Mouse (Mus musculus) left cerebral cortex, postnatal 36 days (tissue): Measurements from ENCODE around the gene Serpinf2. TPM values are rescaled to one million over a fixed set of nuclear protein-coding genes. Genes with fewer than 3 reads are reported as not detected.

Source experiments
- DNase-seq, 2 experiments: peaks; one replicate each; pipeline ENCODE4 v3.0.0; 2021 to 2022; ENCODE audit warnings: low spot score in 2 of 2, mixed read lengths in 1 of 2
- intact Hi-C: fragments of 180-260 bp; cut with DNase I; formaldehyde crosslinking; loops from one replicate; pipeline ENCODE4 v1.15.1; 2025
- total RNA-seq, 2 experiments: library from RNA; stranded (reverse); gene quantifications; 2 replicates each; pipeline ENCODE4 v1.2.3; 2021

Serpinf2 gene
- total RNA-seq, 2 experiments from 2014 or later = 0.22 TPM; not detected in 1

DNA sequence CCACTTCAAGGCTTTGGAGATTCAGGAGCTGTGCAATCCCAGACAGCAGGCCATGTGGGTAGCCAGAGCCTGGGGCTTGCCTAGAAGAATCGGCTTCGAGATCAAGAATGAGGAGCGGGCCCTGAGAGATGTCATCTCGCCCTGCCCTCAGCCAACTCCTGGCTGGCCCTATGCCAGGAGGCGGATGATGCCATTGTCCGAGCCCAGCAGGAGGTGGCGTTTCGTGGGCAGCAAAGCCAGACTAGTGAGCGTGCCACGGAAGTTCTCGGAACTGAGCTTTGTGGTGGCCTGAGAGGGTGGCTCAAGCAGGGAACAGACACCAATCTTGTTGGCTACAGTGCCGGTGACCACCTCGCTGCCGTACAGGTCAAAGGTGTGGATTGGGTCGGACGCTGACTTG, 2.2 kb upstream of the Serpinf2 start:
- intact Hi-C loops = no loop called here
- no peak for DNase-seq

GRCm38 (mm10) chr11:75441034-75441433, 1.6 kb upstream of the Serpinf2 start:
- no peak for DNase-seq
- intact Hi-C loops = no loop called here

- no peak for DNase-seq
- intact Hi-C loops = no loop called here
Measured at GRCm38 (mm10) chr11:75439951-75440350, 560 bp upstream of the Serpinf2 start.

GRCm38 (mm10) chr11:75438804-75439203, 587 bp downstream of the Serpinf2 start:
- DNase-seq = no peak
- intact Hi-C loops = no loop called here

- intact Hi-C loops = no loop called here
- DNase-seq = no peak
Measured at GRCm38 (mm10) chr11:75438194-75438593, 1.2 kb downstream of the Serpinf2 start.

GRCm38 (mm10) chr11:75434138-75434537, 5.3 kb downstream of the Serpinf2 start:
- intact Hi-C loops = no loop called here
- DNase-seq = no peak

DNA sequence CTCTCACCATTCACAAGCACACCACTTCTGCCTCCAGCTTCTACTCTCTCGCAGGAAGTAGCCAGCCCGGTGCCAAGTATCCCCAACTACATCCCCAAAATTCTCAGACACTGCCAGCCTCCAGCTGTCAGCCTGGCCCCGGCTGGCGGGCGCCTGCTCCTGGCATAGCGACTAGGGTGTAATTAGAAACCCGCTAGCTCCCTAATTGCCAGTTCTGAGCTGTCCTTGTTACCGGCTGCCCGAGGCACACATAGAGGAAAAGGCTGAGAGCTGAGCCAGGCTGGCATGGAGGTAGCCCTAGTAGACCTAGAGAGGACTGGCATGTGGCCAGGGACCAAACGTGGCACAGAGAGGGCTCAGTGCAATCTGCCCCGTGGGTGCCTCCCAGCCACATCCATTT, 8.1 kb downstream of the Serpinf2 start:
- peak; percentile 62 to 65 for DNase-seq
- intact Hi-C loops = no loop called here

DNA sequence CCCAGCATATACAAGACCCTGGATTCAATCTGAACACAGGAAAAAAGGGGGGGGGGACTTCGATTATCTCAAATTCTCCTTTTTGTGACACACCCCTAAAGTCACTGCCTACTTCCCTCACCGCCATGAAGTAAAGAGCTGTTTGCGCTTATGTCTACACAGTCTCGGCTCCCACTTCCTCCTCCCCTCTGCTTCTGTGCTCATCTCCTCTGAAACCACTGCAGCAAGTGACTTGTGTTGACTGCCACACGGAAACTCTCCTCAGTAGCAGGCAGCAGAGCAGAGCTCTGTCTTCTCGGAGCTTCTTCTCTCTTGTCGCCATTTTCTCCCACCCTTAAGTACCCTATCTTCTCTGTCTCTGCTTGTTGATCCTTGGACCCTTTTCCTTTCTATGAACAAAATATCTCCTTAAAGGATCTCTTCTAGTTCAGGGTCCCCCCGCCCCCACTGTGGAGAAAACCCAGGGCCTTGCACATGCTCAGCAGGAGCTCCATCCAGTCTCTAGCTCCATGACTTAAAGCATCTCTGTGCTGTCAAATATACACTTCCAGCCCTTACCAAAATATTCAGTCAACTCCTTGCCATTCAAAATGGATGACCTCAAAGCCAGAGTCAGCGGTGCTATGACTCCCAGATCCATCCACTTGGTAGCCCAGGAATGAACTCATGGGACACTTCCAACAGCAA, 10.2 kb downstream of the Serpinf2 start:
- DNase-seq = no peak

GRCm38 (mm10) chr11:75424459-75424858, 14.9 kb downstream of the Serpinf2 start:
- no peak for DNase-seq
- intact Hi-C loops = no loop called here

More for the DNA sequence above, 10.2 kb downstream of the Serpinf2 start:
- intact Hi-C loops = no loop called here

DNA sequence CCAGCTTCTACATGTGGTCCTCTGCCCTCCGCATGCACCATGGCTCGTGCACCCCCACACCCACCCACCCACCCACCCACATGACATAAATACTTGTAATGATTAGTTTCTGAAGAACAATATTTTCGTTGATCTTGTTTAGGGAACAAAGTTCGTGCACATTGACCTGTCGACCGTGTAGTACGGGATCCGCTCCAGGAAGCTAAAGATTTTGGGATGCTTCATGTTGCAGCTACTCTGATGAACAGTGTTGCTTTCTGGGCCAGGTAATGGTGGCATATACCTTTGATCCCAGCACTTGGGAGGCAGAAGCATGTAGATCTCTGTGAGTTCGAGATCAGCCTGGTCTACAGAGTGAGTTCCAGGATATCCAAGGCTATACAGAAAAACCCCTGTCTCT, 15.4 kb downstream of the Serpinf2 start:
- no peak for DNase-seq
- intact Hi-C loops = no loop called here

DNA sequence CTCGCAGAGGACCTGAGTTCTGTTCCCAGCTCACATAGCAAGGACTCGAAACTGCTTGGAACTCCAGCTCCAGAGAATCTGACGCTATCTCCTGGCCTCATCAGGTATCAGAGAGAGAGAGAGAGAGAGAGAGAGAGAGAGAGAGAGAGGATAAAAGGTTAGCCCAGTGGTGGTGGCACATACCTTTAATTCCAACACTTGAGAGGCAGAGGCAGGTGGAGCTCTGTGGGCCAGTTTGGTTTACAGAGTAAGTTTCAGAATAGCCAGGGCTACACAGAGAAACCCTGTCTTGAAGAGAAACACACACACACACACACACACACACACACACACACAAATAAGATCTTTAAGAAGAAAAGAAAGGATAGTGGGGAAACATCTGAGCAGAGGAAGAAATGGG, 16.3 kb downstream of the Serpinf2 start:
- intact Hi-C loops = no loop called here
- DNase-seq = no peak

DNA sequence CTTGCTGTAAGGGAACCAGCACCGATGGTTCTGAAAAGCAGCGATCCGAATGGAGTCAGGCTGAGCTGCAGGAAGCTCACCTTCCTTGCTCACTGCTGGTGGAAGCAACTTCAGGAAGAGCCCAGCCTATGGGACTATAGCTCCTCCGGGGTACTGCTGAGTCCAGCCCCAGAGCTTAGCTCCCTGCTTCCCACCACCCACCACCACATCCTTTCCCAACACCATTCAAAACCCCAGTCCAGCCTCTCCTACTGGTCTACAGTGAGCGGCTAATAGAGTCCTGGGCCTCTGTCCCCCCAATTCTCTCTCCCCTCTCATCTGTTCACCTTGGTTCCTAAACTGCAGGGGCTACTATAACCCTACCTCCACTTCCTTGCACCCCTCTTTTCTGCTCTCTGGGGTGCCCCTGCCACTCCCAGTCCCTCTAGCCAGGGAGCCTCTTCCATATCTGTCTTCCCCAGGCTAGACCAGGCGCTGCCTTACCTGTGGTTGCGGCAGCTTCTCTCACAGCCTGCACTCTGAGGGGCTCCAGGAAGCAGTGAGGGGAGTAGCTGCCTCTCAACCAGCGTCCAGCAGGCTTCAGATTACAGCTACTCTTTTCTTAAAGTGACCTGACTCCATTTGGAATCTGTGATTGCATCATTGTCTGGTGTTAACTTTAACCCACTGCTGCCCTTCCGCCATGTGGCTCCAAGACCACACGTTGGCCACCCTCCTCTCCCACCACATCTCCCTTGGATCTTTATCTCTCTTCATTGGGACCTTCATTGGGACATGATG, 17.2 kb downstream of the Serpinf2 start, which contains the start of gene Serpinf1:
TSS of gene Serpinf1 (minus strand) at position 689 of the 780 bp plus-strand sequence.
- intact Hi-C loops = no loop called here
- DNase-seq = no peak

GRCm38 (mm10) chr11:75421375-75422012, 17.9 kb downstream of the Serpinf2 start:
- intact Hi-C loops = no loop called here
- DNase-seq = no peak

GRCm38 (mm10) chr11:75420810-75421374, 18.5 kb downstream of the Serpinf2 start:
- DNase-seq = no peak
- intact Hi-C loops = no loop called here

DNA sequence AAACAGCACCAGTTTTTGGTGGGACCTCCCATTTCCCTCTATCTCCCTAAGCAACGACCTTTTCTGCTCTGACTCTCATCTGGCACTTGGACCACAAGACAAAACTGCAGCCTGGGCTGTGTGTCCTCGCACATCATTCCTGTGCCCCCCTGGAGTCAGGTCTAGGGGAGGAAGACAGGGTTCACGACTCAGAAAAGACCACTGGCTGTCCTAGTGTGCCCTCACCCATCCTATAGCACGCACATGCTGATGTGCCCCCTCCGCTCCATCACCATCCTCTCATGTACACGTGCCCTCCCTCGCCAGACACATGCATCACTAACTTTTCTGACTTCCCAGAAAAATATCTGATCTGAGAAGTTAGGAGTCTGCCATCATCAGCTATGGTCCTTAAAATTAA, 19.4 kb downstream of the Serpinf2 start:
- intact Hi-C loops = no loop called here
- DNase-seq = no peak

DNA sequence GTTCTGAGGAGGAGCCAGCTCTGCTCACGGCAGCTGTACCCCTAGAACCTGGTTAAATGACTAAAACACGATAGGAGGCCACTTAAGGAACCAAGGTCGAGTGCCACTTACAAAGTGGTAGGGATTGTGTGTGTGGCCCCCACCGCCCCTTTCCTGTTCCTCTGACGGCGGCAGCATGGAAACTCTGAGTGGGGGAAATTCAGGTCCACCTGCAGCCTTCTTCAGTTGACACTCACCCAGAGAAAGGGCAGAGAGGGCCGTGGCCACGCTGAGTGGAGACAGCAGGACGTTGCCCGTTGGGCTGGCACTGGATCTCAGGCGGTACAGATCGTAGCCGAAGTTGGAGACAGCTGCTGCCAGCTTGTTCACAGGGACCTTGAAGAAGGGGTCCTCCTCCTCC, 23.4 kb downstream of the Serpinf2 start:
- no peak for DNase-seq
- intact Hi-C loops = no loop called here

DNA sequence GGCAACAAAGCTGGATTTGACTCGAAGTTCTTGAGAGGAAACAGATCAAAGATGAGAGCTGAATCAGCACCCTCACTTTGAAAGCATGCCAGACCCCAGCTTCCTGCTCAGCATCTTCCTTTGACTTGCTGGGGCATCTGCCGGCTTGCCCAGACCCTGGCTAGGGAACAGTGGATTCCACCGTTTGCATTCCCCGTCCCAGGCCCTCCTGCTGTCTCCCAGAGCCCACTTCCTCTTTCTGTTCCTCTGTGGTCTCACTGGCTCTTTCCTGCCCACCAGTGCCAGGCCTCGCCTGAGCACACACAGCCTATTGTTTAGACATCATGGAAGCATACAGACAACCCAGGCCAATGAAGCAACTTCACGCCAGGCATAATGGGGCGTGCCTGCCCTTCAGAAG, 24.3 kb downstream of the Serpinf2 start:
- intact Hi-C loops = no loop called here
- no peak for DNase-seq

- intact Hi-C loops = no loop called here
- no peak for DNase-seq
Measured at GRCm38 (mm10) chr11:75410591-75410990, 28.8 kb downstream of the Serpinf2 start.

DNA sequence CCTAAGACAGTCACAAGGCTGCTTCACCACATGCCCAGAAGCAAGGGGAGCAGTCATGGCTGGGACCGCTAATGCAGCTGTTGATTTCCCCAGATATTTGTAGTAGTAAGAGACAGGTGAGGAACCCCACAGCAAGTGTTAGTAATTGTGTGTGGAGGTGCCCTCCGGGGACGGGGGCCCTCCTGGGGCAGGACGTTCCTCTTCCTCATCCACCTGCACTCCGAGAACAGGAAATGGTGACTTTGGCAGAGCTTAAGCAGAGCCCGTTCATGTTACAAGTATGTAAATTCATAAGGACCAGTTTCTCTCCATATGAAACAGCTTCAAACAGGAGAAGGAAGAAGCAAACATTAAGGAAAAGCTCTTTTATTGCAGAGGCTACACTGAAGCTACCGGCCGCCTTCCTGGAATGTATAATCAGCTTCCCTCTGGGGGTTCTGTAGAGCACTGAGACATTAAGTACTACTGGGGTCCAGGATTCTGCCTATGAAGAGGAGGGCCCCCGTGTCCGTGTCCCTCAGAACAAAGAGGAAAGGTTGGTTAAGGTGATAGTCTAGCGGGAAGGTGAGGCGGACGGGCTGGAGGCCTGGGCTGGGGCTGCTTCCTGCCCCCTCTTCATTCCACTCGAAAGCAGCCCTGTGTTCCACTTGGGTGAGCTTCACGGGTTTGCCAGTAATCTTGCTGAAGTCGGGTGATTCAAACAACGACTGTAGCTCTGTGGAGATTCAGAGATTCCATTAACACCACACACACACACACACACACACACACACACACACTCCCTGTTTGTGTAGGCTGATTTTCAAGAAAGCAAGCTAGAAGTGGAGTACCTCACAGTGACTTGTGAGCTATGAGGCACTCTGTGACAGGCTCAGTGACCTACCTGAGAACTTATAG, 29.5 kb downstream of the Serpinf2 start:
- no peak for DNase-seq
- intact Hi-C loops = no loop called here
